In genomic region chr6:145202432-145203125, GRCm38 (mm10) we compare ENCODE assay signal across 19 mouse cellular contexts. TPM values are rescaled to one million over a fixed set of nuclear protein-coding genes. Genes with fewer than 3 reads are reported as not detected.
DNase-seq lines count a peak whose midpoint lies in the region; ATAC-seq and TF ChIP-seq lines count a peak whose summit lies in the region.
"Had no signal": no experiment of that assay in that cellular context is flagged by ENCODE, and none has a peak within 500 bp of the region (broad histone marks: within the 10 kb centered on the region; RNA-seq: fewer than 3 reads in every experiment).

No protein-coding gene starts in this region.

- no peak for DNase-seq in kidney, postnatal 0 days (ENCODE audit: low spot score)
- DNase-seq in kidney, adult 11 months, result no peak
- no peak for DNase-seq in lung, postnatal 14 days
- peak; percentile 5 for DNase-seq in Muller cell, postnatal 12 days (ENCODE audit: inconsistent ontology term)
- DNase-seq in limb, embryonic 10.5 days (ENCODE audit: low spot score), result peak; percentile 9
- no peak for DNase-seq in urinary bladder, postnatal 14 days (ENCODE audit: low spot score)
- DNase-seq: adrenal gland, adult 8-10 months; adrenal gland, postnatal 36 days; cerebellum, adult 2 months; cerebellum, postnatal 10 days; gastrocnemius, postnatal 36 days; heart, adult 18-20 months had no signal

- 71% methylated on average over 13 of the region's 13 CpGs for WGBS in kidney, postnatal 0 days
- WGBS in lung, embryonic 16.5 days, result 68% methylated on average over 13 of the region's 13 CpGs
- 84% methylated on average over 13 of the region's 13 CpGs for WGBS in limb, embryonic 10.5 days

- no peaks in the 10 kb centered on the region for H3K4me1 ChIP-seq in kidney, postnatal 0 days (replicated peaks; ENCODE audit: insufficient read depth, low read length)
- H3K4me1 ChIP-seq in lung, embryonic 16.5 days (replicated peaks; ENCODE audit: control insufficient read depth, insufficient read depth, low read length), result peaks cover 5% of the 10 kb centered on the region; the same call in 1 of the 2 replicates
- no peaks in the 10 kb centered on the region for H3K4me1 ChIP-seq in limb, embryonic 10.5 days
- H3K4me1 ChIP-seq: embryonic facial prominence, embryonic 10.5 days; forebrain, embryonic 15.5 days; heart, embryonic 12.5 days; hindbrain, embryonic 15.5 days had no signal

- H3K9ac ChIP-seq in kidney, postnatal 0 days (ENCODE audit: low read depth, low read length), result no peak overlapping the region
- H3K9ac ChIP-seq in lung, embryonic 16.5 days (ENCODE audit: low read length), result no peak overlapping the region
- H3K9ac ChIP-seq: forebrain, embryonic 15.5 days; heart, embryonic 12.5 days; hindbrain, embryonic 15.5 days had no signal

- TF ChIP-seq CTCF in kidney, postnatal 0 days (IDR thresholded peaks at IDR 0.05; ENCODE audit: low read depth), result no peak

- no peaks in the 10 kb centered on the region for H3K27me3 ChIP-seq in kidney, postnatal 0 days (ENCODE audit: insufficient read depth, low read length)
- no peaks in the 10 kb centered on the region for H3K27me3 ChIP-seq in lung, embryonic 16.5 days (ENCODE audit: control insufficient read depth, insufficient read depth, low read depth, low read length)
- H3K27me3 ChIP-seq in limb, embryonic 10.5 days (ENCODE audit: low read depth, poor library complexity, severe bottlenecking), result no peaks in the 10 kb centered on the region
- H3K27me3 ChIP-seq: CH12.LX; forebrain, embryonic 15.5 days; heart, embryonic 12.5 days; hindbrain, embryonic 15.5 days had no signal

- H3K4me2 ChIP-seq in kidney, postnatal 0 days (ENCODE audit: low read length), result peak overlapping the region; percentile 6; the same call in 1 of the 2 replicates
- H3K4me2 ChIP-seq in lung, embryonic 16.5 days (ENCODE audit: low read depth, low read length), result peak overlapping the region; percentile 15; the same call in 1 of the 2 replicates
- H3K4me2 ChIP-seq: forebrain, embryonic 15.5 days; heart, embryonic 12.5 days; hindbrain, embryonic 15.5 days had no signal

- no peak overlapping the region for H3K27ac ChIP-seq in kidney, postnatal 0 days
- peak overlapping the region; percentile 15 for H3K27ac ChIP-seq in lung, embryonic 16.5 days (ENCODE audit: low read length)
- no peak overlapping the region for H3K27ac ChIP-seq in limb, embryonic 10.5 days
- H3K27ac ChIP-seq: embryonic facial prominence, embryonic 10.5 days; forebrain, embryonic 15.5 days; hindbrain, embryonic 15.5 days had no signal

- H3K4me3 ChIP-seq in kidney, postnatal 0 days (replicated peaks; ENCODE audit: low read depth, low read length), result no peak overlapping the region
- no peak overlapping the region for H3K4me3 ChIP-seq in lung, embryonic 16.5 days (ENCODE audit: low read length)
- H3K4me3 ChIP-seq in limb, embryonic 10.5 days, result no peak overlapping the region
- H3K4me3 ChIP-seq: embryonic facial prominence, embryonic 10.5 days; forebrain, embryonic 15.5 days; heart, embryonic 12.5 days; hindbrain, embryonic 15.5 days had no signal

- no peaks in the 10 kb centered on the region for H3K9me3 ChIP-seq in kidney, postnatal 0 days (replicated peaks; ENCODE audit: low read length)
- no peaks in the 10 kb centered on the region for H3K9me3 ChIP-seq in lung, embryonic 16.5 days (ENCODE audit: control insufficient read depth, low read length)
- H3K9me3 ChIP-seq in limb, embryonic 10.5 days (replicated peaks), result no peaks in the 10 kb centered on the region
- H3K9me3 ChIP-seq: embryonic facial prominence, embryonic 10.5 days; forebrain, embryonic 15.5 days; heart, embryonic 12.5 days; hindbrain, embryonic 15.5 days had no signal

- H3K36me3 ChIP-seq in kidney, postnatal 0 days (ENCODE audit: insufficient read depth, low read length), result no peaks in the 10 kb centered on the region
- H3K36me3 ChIP-seq in lung, embryonic 16.5 days (ENCODE audit: control insufficient read depth, insufficient read depth, low read length), result no peaks in the 10 kb centered on the region
- H3K36me3 ChIP-seq in limb, embryonic 10.5 days, result no peaks in the 10 kb centered on the region
- H3K36me3 ChIP-seq: embryonic facial prominence, embryonic 10.5 days; forebrain, embryonic 15.5 days; heart, embryonic 12.5 days; hindbrain, embryonic 15.5 days had no signal

- no peak for ATAC-seq in kidney, postnatal 0 days (replicated peaks; ENCODE audit: low FRiP score, low read depth)
- ATAC-seq in lung, embryonic 16.5 days (ENCODE audit: low read depth), result 0 out of 2 replicates have a peak, but pooled peaks have one; percentile 26
- no peak for ATAC-seq in erythroblast, adult 5-6 weeks (replicated peaks; ENCODE audit: low FRiP score, poor library complexity, severe bottlenecking)
- ATAC-seq: forebrain, embryonic 15.5 days had no signal

RNA-seq across cellular contexts. Expression of gene Casc1, which starts 8.2 kb away (rescaled TPM):
- 0.46 TPM in 2 replicates for polyA plus RNA-seq in kidney, postnatal 0 days (2015; fragmentation: Nextera tagmentation; extraction: Ambion mirVana)
- 1.5 and 3.2 TPM in 2 replicates for polyA plus RNA-seq in lung, embryonic 16.5 days (2015; fragmentation: Nextera tagmentation; extraction: Ambion mirVana)
- polyA plus RNA-seq in limb, embryonic 10.5 days (2016; fragmentation: Nextera tagmentation; extraction: Ambion mirVana), result 0.18 and 0.31 TPM in 2 replicates
- total RNA-seq in erythroblast, adult 5-6 weeks (2015; ENCODE audit: low replicate concordance), result not detected in 2 replicates
- total RNA-seq in erythroblast, adult 5-6 weeks (2017; ENCODE audit: low replicate concordance), result not detected in 2 replicates

RNA-seq across cellular contexts. Expression of gene Etfrf1, which starts 8.4 kb away (rescaled TPM):
- 58.2 and 59.7 TPM in 2 replicates for polyA plus RNA-seq in kidney, postnatal 0 days (2015; fragmentation: Nextera tagmentation; extraction: Ambion mirVana)
- polyA plus RNA-seq in lung, embryonic 16.5 days (2015; fragmentation: Nextera tagmentation; extraction: Ambion mirVana), result 28.1 and 29.0 TPM in 2 replicates
- polyA plus RNA-seq in limb, embryonic 10.5 days (2016; fragmentation: Nextera tagmentation; extraction: Ambion mirVana), result 25.0 and 30.8 TPM in 2 replicates
- total RNA-seq in erythroblast, adult 5-6 weeks (2015; ENCODE audit: low replicate concordance), result 4.6 and 32.9 TPM in 2 replicates
- total RNA-seq in erythroblast, adult 5-6 weeks (2017; ENCODE audit: low replicate concordance), result 1.4 and 3.1 TPM in 2 replicates

RNA-seq across cellular contexts. Expression of gene Kras, which starts 47.5 kb away (rescaled TPM):
- polyA plus RNA-seq in kidney, postnatal 0 days (2015; fragmentation: Nextera tagmentation; extraction: Ambion mirVana), result 64.6 and 71.1 TPM in 2 replicates
- 97.6 and 99.5 TPM in 2 replicates for polyA plus RNA-seq in lung, embryonic 16.5 days (2015; fragmentation: Nextera tagmentation; extraction: Ambion mirVana)
- 78.5 and 80.8 TPM in 2 replicates for polyA plus RNA-seq in limb, embryonic 10.5 days (2016; fragmentation: Nextera tagmentation; extraction: Ambion mirVana)
- 15.4 and 31.6 TPM in 2 replicates for total RNA-seq in erythroblast, adult 5-6 weeks (2015; ENCODE audit: low replicate concordance)
- 12.9 and 25.9 TPM in 2 replicates for total RNA-seq in erythroblast, adult 5-6 weeks (2017; ENCODE audit: low replicate concordance)

Comparison
In these comparisons a context has a peak if more than half of its experiments do, and no peak if none do; other contexts are left out.
1. DNase-seq: peak in Muller cell, postnatal 12 days (single experiment) and limb, embryonic 10.5 days (single experiment); none in kidney, postnatal 0 days (single experiment), kidney, adult 11 months (single experiment), lung, postnatal 14 days (single experiment) and urinary bladder, postnatal 14 days (single experiment).